14 mouse cellular contexts compared by ENCODE assay signal in genomic region chr4:136050226-136050625, GRCm38 (mm10). TPM values are rescaled to one million over a fixed set of nuclear protein-coding genes. Genes with fewer than 3 reads are reported as not detected.
A peak's percentile ranks its signal among the peaks of the same experiment; 100 is the strongest.
DNase-seq lines count a peak whose midpoint lies in the region; ATAC-seq lines count a peak whose summit lies in the region.
"Had no signal": no experiment of that assay in that cellular context is flagged by ENCODE, and none has a peak within 500 bp of the region (broad histone marks: within the 10 kb centered on the region; RNA-seq: fewer than 3 reads in every experiment).

No protein-coding gene starts in this region.

- no peak overlapping the region for H3K4me2 ChIP-seq in neural tube, embryonic 13.5 days
- no peak overlapping the region for H3K4me2 ChIP-seq in intestine, embryonic 16.5 days (ENCODE audit: low read depth, low read length)
- H3K4me2 ChIP-seq: heart, embryonic 15.5 days had no signal

- H3K4me3 ChIP-seq in heart, embryonic 10.5 days: peak overlapping the region; percentile 91
- no peak overlapping the region for H3K4me3 ChIP-seq in neural tube, embryonic 13.5 days
- no peak overlapping the region for H3K4me3 ChIP-seq in intestine, embryonic 16.5 days (ENCODE audit: low read length)
- H3K4me3 ChIP-seq: heart, embryonic 15.5 days had no signal

- DNase-seq in heart, embryonic 10.5 days (ENCODE audit: low spot score): no peak
- DNase-seq in heart, postnatal 10 days: no peak
- no peak for DNase-seq in neural tube, embryonic 10.5 days (ENCODE audit: extremely low spot score, low spot score)
- no peak for DNase-seq in left cerebral cortex, adult 18-20 months (ENCODE audit: low spot score in 2 of 2)
- DNase-seq in spleen, adult 18-20 months: no peak
- DNase-seq: cerebellum, postnatal 14 days; gastrocnemius, postnatal 36 days; thymus, adult 18-20 months had no signal

- intact Hi-C loops in heart, postnatal 10 days (cut with DNase I): loop anchor here (10.0 kb wide), 1 partner anchor 555 kb away; the partner anchor contains the start of gene Kdm1a

- ATAC-seq in neural tube, embryonic 13.5 days (ENCODE audit: low read depth): no peak
- no peak for ATAC-seq in intestine, embryonic 16.5 days
- ATAC-seq: hindbrain, embryonic 16.5 days; midbrain, embryonic 16.5 days had no signal

- 0 out of 2 replicates have a peak overlapping the region, but pooled peaks have one; percentile 93 for H3K9ac ChIP-seq in neural tube, embryonic 13.5 days
- peak overlapping the region; percentile 91; the same call in 1 of the 2 replicates for H3K9ac ChIP-seq in intestine, embryonic 16.5 days (ENCODE audit: low read depth, low read length)
- H3K9ac ChIP-seq: heart, embryonic 15.5 days had no signal

- 97% methylated on average over 6 of the region's 6 CpGs for WGBS in heart, embryonic 10.5 days
- WGBS in neural tube, embryonic 13.5 days: 89% methylated on average over 6 of the region's 6 CpGs
- 94% methylated on average over 6 of the region's 6 CpGs for WGBS in intestine, embryonic 16.5 days

- H3K36me3 ChIP-seq in heart, embryonic 10.5 days: peaks cover 64% of the 10 kb centered on the region
- peaks cover 62% of the 10 kb centered on the region for H3K36me3 ChIP-seq in neural tube, embryonic 13.5 days
- H3K36me3 ChIP-seq in intestine, embryonic 16.5 days (ENCODE audit: control insufficient read depth, insufficient read depth, low read length): peaks cover 20% of the 10 kb centered on the region; the same call in 1 of the 2 replicates

- no peaks in the 10 kb centered on the region for H3K9me3 ChIP-seq in heart, embryonic 10.5 days
- no peaks in the 10 kb centered on the region for H3K9me3 ChIP-seq in neural tube, embryonic 13.5 days
- H3K9me3 ChIP-seq in intestine, embryonic 16.5 days (ENCODE audit: control insufficient read depth, low read length): no peaks in the 10 kb centered on the region
- H3K9me3 ChIP-seq: heart, embryonic 15.5 days had no signal

- no peaks in the 10 kb centered on the region for H3K27me3 ChIP-seq in heart, embryonic 10.5 days (ENCODE audit: insufficient read depth, poor library complexity, severe bottlenecking)
- no peaks in the 10 kb centered on the region for H3K27me3 ChIP-seq in neural tube, embryonic 13.5 days
- H3K27me3 ChIP-seq in intestine, embryonic 16.5 days (replicated peaks; ENCODE audit: control insufficient read depth, insufficient read depth, low read length): no peaks in the 10 kb centered on the region
- H3K27me3 ChIP-seq: heart, embryonic 15.5 days had no signal

- H3K4me1 ChIP-seq in heart, embryonic 10.5 days: peaks cover 20% of the 10 kb centered on the region
- peaks cover 24% of the 10 kb centered on the region for H3K4me1 ChIP-seq in neural tube, embryonic 13.5 days (replicated peaks)
- H3K4me1 ChIP-seq in intestine, embryonic 16.5 days (ENCODE audit: control insufficient read depth, insufficient read depth, low read length): peaks cover 20% of the 10 kb centered on the region

- H3K27ac ChIP-seq in heart, embryonic 10.5 days: no peak overlapping the region
- H3K27ac ChIP-seq in neural tube, embryonic 13.5 days (replicated peaks): no peak overlapping the region
- no peak overlapping the region for H3K27ac ChIP-seq in intestine, embryonic 16.5 days (ENCODE audit: low read length)
- H3K27ac ChIP-seq: heart, embryonic 15.5 days; macrophage had no signal

RNA-seq across cellular contexts. Expression of gene Rpl11, which starts 3.0 kb away (rescaled TPM):
- polyA plus RNA-seq in heart, embryonic 10.5 days (2016; fragmentation: Nextera tagmentation; extraction: Ambion mirVana): 336 and 390 TPM in 2 replicates
- total RNA-seq in heart, postnatal 10 days (2021): 100 to 1,000 TPM; 318 to 346 TPM
- 265 and 313 TPM in 2 replicates for polyA plus RNA-seq in neural tube, embryonic 13.5 days (2015; fragmentation: Nextera tagmentation; extraction: Ambion mirVana)
- 407 and 467 TPM in 2 replicates for polyA plus RNA-seq in intestine, embryonic 16.5 days (2015; fragmentation: Nextera tagmentation; extraction: Ambion mirVana)
- total RNA-seq in left cerebral cortex, adult 18-20 months (2021): 100 to 1,000 TPM; 277 to 280 TPM

RNA-seq across cellular contexts. Expression of gene Eloa, which starts 28.7 kb away (rescaled TPM):
- 35.6 and 36.1 TPM in 2 replicates for polyA plus RNA-seq in heart, embryonic 10.5 days (2016; fragmentation: Nextera tagmentation; extraction: Ambion mirVana)
- 10 to 100 TPM; 34.8 to 36.0 TPM for total RNA-seq in heart, postnatal 10 days (2021)
- polyA plus RNA-seq in neural tube, embryonic 13.5 days (2015; fragmentation: Nextera tagmentation; extraction: Ambion mirVana): 26.4 and 29.2 TPM in 2 replicates
- polyA plus RNA-seq in intestine, embryonic 16.5 days (2015; fragmentation: Nextera tagmentation; extraction: Ambion mirVana): 34.8 and 35.6 TPM in 2 replicates
- total RNA-seq in left cerebral cortex, adult 18-20 months (2021): 10 to 100 TPM; 25.6 to 26.0 TPM
